Mouse (Mus musculus): ENCODE measurements around the gene Gm11168.
"Not testable (repeated sequence)": the region's sequence is repeated elsewhere in the genome, so short reads cannot be mapped to it uniquely, and the experiment has no call there.

Gm11168 gene

GRCm38 (mm10) chr9:3019835-3020727, 16.9 kb downstream of the Gm11168 start:
- H3K4me1 ChIP-seq (replicated peaks; ENCODE audit: low read depth, low read length); H3K27me3 ChIP-seq (ENCODE audit: insufficient read depth, low read length); H3K36me3 ChIP-seq (ENCODE audit: insufficient read depth, low read length); H3K4me3 ChIP-seq (replicated peaks; ENCODE audit: low read length); H3K9me3 ChIP-seq (ENCODE audit: low read length): not testable (repeated sequence)

DNA sequence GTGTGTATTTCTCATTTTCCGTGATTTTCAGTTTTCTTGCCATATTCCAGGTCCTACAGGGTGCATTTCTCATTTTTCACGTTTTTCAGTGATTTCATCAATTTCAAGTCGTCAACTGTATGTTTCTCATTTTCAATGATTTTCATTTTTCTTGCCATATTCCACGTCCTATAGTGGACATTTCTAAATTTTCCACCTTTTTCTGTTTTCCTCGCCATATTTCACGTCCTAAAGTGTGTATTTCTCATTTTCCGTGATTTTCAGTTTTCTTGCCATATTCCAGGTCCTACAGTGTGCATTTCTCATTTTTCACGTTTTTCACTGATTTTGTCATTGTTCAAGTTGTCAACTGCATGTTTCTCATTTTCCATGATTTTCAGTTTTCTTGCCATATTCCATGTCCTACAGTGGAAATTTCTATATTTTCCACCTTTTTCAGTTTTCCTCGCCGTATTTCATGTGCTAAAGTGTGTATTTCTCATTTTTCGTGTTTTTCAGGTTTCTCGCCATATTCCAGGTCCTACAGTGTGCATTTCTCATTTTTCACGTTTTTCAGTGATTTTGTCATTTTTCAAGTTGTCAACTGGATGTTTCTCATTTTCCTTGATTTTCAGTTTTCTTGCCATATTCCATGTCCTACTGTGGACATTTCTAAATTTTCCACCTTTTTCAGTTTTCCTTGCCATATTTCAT, 19.3 kb downstream of the Gm11168 start:
- H3K36me3 ChIP-seq (ENCODE audit: insufficient read depth, low read length); H3K4me3 ChIP-seq (replicated peaks; ENCODE audit: low read length); H3K9me3 ChIP-seq (ENCODE audit: low read length); H3K4me1 ChIP-seq (replicated peaks; ENCODE audit: low read depth, low read length); H3K27me3 ChIP-seq (ENCODE audit: insufficient read depth, low read length): not testable (repeated sequence)

GRCm38 (mm10) chr9:3023312-3023984, 20.3 kb downstream of the Gm11168 start, which contains the start of gene Gm10718:
Gene Gm10718 (plus strand): TSS chr9:3023547.
- H3K9me3 ChIP-seq (ENCODE audit: low read length); H3K36me3 ChIP-seq (ENCODE audit: insufficient read depth, low read length); H3K4me1 ChIP-seq (replicated peaks; ENCODE audit: low read depth, low read length); H3K27me3 ChIP-seq (ENCODE audit: insufficient read depth, low read length); H3K4me3 ChIP-seq (replicated peaks; ENCODE audit: low read length): not testable (repeated sequence)

DNA sequence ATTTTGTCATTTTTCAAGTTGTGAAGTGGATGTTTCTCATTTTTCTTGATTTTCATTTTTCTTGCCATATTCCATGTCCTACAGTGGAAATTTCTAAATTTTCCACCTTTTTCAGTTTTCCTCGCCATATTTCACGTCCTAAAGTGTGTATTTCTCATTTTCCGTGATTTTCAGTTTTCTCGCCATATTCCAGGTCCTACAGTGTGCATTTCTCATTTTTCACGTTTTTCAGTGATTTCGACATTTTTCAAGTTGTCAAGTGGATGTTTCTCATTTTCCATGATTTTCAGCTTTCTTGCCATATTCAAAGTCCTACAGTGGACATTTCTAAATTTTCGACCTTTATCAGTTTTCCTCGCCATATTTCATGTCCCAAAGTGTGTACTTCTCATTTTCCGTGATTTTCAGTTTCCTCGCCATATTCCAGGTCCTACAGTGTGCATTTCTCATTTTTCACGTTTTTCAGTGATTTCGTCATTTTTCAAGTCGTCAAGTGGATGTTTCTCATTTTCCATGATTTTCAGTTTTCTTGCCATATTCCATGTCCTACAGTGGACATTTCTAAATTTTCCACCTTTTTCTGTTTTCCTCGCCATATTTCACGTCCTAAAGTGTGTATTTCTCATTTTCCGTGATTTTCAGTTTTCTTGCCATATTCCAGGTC, 21.0 kb downstream of the Gm11168 start:
- H3K27me3 ChIP-seq (ENCODE audit: insufficient read depth, low read length); H3K36me3 ChIP-seq (ENCODE audit: insufficient read depth, low read length); H3K4me1 ChIP-seq (replicated peaks; ENCODE audit: low read depth, low read length); H3K4me3 ChIP-seq (replicated peaks; ENCODE audit: low read length); H3K9me3 ChIP-seq (ENCODE audit: low read length): not testable (repeated sequence)

- not testable (repeated sequence) for H3K4me3 ChIP-seq (replicated peaks; ENCODE audit: low read length); H3K9me3 ChIP-seq (ENCODE audit: low read length); H3K27me3 ChIP-seq (ENCODE audit: insufficient read depth, low read length); H3K36me3 ChIP-seq (ENCODE audit: insufficient read depth, low read length); H3K4me1 ChIP-seq (replicated peaks; ENCODE audit: low read depth, low read length)
Measured at GRCm38 (mm10) chr9:3024912-3025467, 21.8 kb downstream of the Gm11168 start, which contains the start of gene Gm10717. Gene Gm10717 (plus strand): TSS chr9:3025417.

DNA sequence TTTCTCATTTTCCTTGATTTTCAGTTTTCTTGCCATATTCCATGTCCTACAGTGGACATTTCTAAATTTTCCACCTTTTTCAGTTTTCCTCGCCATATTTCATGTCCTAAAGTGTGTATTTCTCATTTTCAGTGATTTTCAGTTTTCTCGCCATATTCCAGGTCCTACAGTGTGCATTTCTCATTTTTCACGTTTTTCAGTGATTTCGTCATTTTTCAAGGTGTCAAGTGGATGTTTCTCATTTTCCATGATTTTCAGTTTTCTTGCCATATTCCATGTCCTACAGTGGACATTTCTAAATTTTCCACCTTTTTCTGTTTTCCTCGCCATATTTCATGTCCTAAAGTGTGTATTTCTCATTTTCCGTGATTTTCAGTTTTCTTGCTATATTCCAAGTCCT, 22.5 kb downstream of the Gm11168 start:
- not testable (repeated sequence) for H3K4me1 ChIP-seq (replicated peaks; ENCODE audit: low read depth, low read length); H3K36me3 ChIP-seq (ENCODE audit: insufficient read depth, low read length); H3K9me3 ChIP-seq (ENCODE audit: low read length); H3K4me3 ChIP-seq (replicated peaks; ENCODE audit: low read length); H3K27me3 ChIP-seq (ENCODE audit: insufficient read depth, low read length)

GRCm38 (mm10) chr9:3026136-3026535, 23.0 kb downstream of the Gm11168 start:
- not testable (repeated sequence) for H3K36me3 ChIP-seq (ENCODE audit: insufficient read depth, low read length); H3K4me3 ChIP-seq (replicated peaks; ENCODE audit: low read length); H3K27me3 ChIP-seq (ENCODE audit: insufficient read depth, low read length); H3K9me3 ChIP-seq (ENCODE audit: low read length); H3K4me1 ChIP-seq (replicated peaks; ENCODE audit: low read depth, low read length)

- not testable (repeated sequence) for H3K4me1 ChIP-seq (replicated peaks; ENCODE audit: low read depth, low read length); H3K27me3 ChIP-seq (ENCODE audit: insufficient read depth, low read length); H3K9me3 ChIP-seq (ENCODE audit: low read length); H3K4me3 ChIP-seq (replicated peaks; ENCODE audit: low read length); H3K36me3 ChIP-seq (ENCODE audit: insufficient read depth, low read length)
Measured at GRCm38 (mm10) chr9:3026741-3027140, 23.6 kb downstream of the Gm11168 start.

GRCm38 (mm10) chr9:3027200-3027599, 24.1 kb downstream of the Gm11168 start:
- not testable (repeated sequence) for H3K36me3 ChIP-seq (ENCODE audit: insufficient read depth, low read length); H3K9me3 ChIP-seq (ENCODE audit: low read length); H3K4me3 ChIP-seq (replicated peaks; ENCODE audit: low read length); H3K4me1 ChIP-seq (replicated peaks; ENCODE audit: low read depth, low read length); H3K27me3 ChIP-seq (ENCODE audit: insufficient read depth, low read length)

DNA sequence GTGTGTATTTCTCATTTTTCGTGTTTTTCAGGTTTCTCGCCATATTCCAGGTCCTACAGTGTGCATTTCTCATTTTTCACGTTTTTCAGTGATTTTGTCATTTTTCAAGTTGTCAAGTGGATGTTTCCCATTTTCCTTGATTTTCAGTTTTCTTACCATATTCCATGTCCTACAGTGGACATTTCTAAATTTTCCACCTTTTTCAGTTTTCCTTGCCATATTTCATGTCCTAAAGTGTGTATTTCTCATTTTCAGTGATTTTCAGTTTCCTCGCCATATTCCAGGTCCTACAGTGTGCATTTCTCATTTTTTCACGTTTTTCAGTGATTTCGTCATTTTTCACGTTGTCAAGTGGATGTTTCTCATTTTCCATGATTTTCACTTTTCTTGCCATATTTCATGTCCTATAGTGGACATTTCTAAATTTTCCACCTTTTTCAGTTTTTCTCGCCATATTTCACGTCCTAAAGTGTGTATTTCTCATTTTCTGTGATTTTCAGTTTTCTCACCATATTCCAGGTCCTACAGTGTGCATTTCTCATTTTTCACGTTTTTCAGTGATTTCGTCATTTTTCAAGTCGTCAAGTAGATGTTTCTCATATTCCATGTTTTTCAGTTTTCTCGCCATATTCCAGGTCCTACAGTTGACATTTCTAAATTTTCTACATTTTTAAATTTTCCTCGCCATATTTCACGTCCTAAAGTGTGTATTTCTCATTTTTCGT, 26.3 kb downstream of the Gm11168 start:
- H3K4me3 ChIP-seq (replicated peaks; ENCODE audit: low read length); H3K4me1 ChIP-seq (replicated peaks; ENCODE audit: low read depth, low read length); H3K27me3 ChIP-seq (ENCODE audit: insufficient read depth, low read length); H3K36me3 ChIP-seq (ENCODE audit: insufficient read depth, low read length); H3K9me3 ChIP-seq (ENCODE audit: low read length): not testable (repeated sequence)

GRCm38 (mm10) chr9:3030677-3031318, 27.7 kb downstream of the Gm11168 start:
- H3K36me3 ChIP-seq (ENCODE audit: insufficient read depth, low read length); H3K27me3 ChIP-seq (ENCODE audit: insufficient read depth, low read length); H3K4me3 ChIP-seq (replicated peaks; ENCODE audit: low read length); H3K4me1 ChIP-seq (replicated peaks; ENCODE audit: low read depth, low read length); H3K9me3 ChIP-seq (ENCODE audit: low read length): not testable (repeated sequence)

GRCm38 (mm10) chr9:3034299-3034698, 31.2 kb downstream of the Gm11168 start, which contains the start of gene Gm17535:
Gene Gm17535 (plus strand): TSS chr9:3034599.
- H3K4me3 ChIP-seq (replicated peaks; ENCODE audit: low read length); H3K36me3 ChIP-seq (ENCODE audit: insufficient read depth, low read length); H3K27me3 ChIP-seq (ENCODE audit: insufficient read depth, low read length); H3K4me1 ChIP-seq (replicated peaks; ENCODE audit: low read depth, low read length); H3K9me3 ChIP-seq (ENCODE audit: low read length): not testable (repeated sequence)

DNA sequence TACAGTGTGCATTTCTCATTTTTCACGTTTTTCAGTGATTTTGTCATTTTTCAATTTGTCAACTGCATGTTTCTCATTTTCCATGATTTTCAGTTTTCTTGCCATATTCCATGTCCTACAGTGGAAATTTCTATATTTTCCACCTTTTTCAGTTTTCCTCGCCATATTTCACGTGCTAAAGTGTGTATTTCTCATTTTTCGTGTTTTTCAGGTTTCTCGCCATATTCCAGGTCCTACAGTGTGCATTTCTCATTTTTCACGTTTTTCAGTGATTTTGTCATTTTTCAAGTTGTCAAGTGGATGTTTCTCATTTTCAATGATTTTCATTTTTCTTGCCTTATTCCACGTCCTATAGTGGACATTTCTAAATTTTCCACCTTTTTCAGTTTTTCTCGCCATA, 33.4 kb downstream of the Gm11168 start, which contains the start of gene Gm10715:
Gene Gm10715 (plus strand): TSS at position 301 of the 400 bp plus-strand sequence.
- H3K36me3 ChIP-seq (ENCODE audit: insufficient read depth, low read length); H3K4me1 ChIP-seq (replicated peaks; ENCODE audit: low read depth, low read length); H3K9me3 ChIP-seq (ENCODE audit: low read length); H3K27me3 ChIP-seq (ENCODE audit: insufficient read depth, low read length); H3K4me3 ChIP-seq (replicated peaks; ENCODE audit: low read length): not testable (repeated sequence)

All from E14TG2a.4 (cell line).